Mouse (Mus musculus): Measurements from ENCODE around the gene Tomm70a. TPM values are rescaled to one million over a fixed set of nuclear protein-coding genes. Genes with fewer than 3 reads are reported as not detected.

Gene Tomm70a
- polyA plus RNA-seq, 1 experiment: 59.1 TPM

DNA sequence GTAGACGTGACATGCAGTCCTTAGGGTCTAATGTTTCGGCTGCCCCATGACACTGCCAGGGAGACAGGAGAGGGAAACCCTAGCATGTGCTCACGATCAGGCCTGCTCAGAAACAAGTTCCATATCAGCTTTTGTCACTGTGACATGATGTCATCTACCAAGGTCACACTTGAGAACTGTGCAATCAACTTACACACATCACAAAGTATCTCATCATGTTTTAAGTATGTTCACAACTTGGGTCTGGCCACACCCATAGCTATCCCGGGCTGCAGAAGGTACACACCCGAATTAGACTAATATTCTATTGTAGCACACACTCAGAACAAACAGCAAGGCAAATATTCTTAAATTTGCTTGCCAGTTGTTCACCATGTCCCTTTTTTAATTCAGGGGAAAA is 60.5 kb downstream of the Tomm70a start:
- DNase-seq (ENCODE audit: extremely low spot score in 1 of 2, low spot score in 1 of 2): no peak

DNA sequence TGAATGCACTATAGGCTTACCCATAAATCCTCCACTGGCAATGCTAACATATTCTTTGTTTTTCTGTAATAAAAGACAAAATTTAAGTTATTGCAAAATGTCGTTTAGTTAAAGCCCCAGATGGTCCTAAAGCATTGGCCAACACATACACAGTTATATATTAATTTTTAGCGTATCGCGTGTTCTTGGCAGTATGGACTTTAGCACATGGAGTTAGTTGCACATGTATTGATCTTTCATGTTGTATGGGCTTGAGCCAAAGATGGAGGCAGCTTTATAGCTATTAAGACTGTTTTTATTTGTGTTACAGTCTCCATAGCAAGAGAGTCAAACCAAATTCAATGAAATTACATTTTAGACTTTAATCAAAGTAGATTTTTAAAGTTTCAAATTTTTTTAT is 65.1 kb downstream of the Tomm70a start:
- no peak for DNase-seq (ENCODE audit: extremely low spot score in 1 of 2, low spot score in 1 of 2)

DNA sequence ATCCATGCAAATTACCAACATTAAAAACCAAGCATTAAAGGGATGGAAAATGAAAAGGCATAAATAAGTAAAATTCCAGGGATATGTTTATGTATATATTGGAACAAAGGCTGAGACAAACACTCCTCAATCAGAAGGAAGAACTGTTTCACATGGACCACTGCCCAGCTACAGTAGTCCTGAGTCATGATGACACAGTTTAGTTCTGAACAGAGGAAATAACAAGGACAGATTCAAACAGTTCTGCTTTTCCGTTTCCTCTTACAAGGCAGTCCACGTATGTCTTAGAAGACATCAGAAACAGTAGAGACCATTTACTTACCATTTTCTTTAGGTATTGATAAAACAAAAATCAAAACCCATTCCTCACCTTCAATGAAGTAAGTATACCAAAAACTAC is 68.0 kb downstream of the Tomm70a start:
- peak in 1 of 2 experiments; percentile 33 for DNase-seq (ENCODE audit: extremely low spot score in 1 of 2, low spot score in 1 of 2)

DNA sequence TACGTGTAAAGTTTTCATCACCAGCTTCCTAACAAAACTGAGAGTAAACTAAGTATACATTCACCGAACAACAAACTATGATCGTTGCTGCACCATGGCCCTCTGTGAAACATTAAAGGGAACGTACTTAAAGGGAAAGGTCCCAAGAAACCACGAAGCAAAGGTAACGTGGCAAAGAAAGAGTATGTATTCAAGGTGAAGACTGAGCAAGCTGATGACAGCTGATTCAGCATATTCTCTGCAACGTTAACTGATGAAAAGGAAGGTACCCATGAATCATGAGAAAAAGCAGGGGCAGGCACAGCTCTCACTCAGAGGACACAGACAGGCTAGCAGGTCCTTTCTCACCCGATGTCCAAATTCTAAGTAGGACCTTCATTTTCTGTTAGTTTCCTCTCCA is 68.9 kb downstream of the Tomm70a start:
- DNase-seq (ENCODE audit: extremely low spot score in 1 of 2, low spot score in 1 of 2): no peak

DNA sequence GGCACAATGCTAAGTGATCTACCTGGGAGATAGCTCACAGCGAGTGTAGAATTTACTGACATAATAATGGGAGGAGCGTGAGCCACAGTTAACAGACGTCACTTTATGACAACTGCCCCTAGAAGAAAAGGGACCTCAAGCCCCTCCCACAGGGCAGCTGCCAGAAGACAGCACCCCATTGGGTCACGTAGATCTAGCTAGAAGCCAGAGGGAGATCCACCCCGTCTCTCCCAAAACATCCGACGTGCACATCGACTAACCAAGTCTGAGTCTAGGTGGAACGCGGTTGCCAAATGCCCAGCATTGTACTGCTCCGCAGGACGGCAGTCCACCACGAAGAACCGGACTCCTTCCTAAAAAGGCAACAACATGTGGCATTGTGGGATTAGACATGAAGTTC is 69.7 kb downstream of the Tomm70a start:
- no peak for DNase-seq (ENCODE audit: extremely low spot score in 1 of 2, low spot score in 1 of 2)

DNA sequence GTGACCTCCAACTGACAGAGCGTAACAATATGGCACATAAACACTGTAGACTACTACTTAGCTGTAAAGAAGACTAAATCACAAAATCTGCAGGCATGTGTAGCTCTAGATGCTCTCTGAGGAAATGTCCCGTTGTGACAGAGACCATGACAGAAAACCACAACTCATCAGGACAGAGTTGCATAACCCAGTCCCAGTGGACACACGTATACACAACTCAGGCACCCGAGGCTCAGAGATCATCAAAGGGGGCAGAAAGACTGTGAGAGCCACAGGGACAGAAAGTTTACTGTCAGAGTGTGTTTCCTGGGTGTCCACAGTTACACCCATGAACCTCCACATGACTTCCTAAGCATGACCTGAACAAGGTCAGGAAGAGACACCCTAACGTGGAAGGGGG is 75.1 kb downstream of the Tomm70a start:
- no peak for DNase-seq (ENCODE audit: extremely low spot score in 1 of 2, low spot score in 1 of 2)

DNA sequence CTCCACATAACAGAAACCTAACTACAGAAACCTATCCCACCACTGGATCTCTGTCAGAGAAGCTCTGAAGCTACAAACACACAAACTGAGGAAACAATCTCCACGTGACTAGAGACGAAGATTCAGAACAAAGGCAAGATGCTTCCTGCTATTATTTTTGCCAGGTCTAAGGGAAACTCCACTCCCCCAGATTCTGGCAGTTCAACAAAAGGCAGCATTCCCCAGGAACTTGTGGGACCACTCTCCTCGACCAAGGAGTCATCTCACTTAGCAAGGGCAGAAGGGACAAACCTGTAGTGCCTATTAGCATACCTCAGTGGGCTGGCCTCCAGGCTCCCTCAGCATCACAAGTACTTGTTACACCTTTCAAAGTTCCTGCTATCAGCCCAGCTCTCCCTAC is 75.8 kb downstream of the Tomm70a start:
- DNase-seq (ENCODE audit: extremely low spot score in 1 of 2, low spot score in 1 of 2): no peak

Other genes starting within 250 kb of the Tomm70a start
- gene Tmem45a, start 235.5 kb upstream of the Tomm70a start, polyA plus RNA-seq (2012; rRNA removed): 0.25 and 1.1 TPM in 2 replicates
- 4.2 and 6.9 TPM in 2 replicates for gene Lnp1, start 193.6 kb upstream of the Tomm70a start, polyA plus RNA-seq (2012; rRNA removed)
- gene Tmem45a2, start 50.3 kb upstream of the Tomm70a start, polyA plus RNA-seq (2012; rRNA removed): 0.08 TPM in 1 of 2 replicates, not detected in the other
- gene Nit2, start 45.6 kb downstream of the Tomm70a start, polyA plus RNA-seq (2012; rRNA removed): 14.1 and 15.3 TPM in 2 replicates
- gene Tbc1d23, start 109.8 kb downstream of the Tomm70a start, polyA plus RNA-seq (2012; rRNA removed): 42.9 and 43.1 TPM in 2 replicates
- gene Tmem30c, start 171.2 kb downstream of the Tomm70a start, polyA plus RNA-seq (2012; rRNA removed): 1.5 and 1.7 TPM in 2 replicates
- gene Filip1l, start 231.4 kb downstream of the Tomm70a start, polyA plus RNA-seq (2012; rRNA removed): 10.6 and 10.9 TPM in 2 replicates